Comparison of ENCODE assay signal across 26 mouse cellular contexts in genomic region chr5:117888126-117888525, GRCm38 (mm10).
A peak's percentile ranks its signal among the peaks of the same experiment; 100 is the strongest.
DNase-seq lines count a peak whose midpoint lies in the region; TF ChIP-seq lines count a peak whose summit lies in the region.
"Had no signal": no experiment of that assay in that cellular context is flagged by ENCODE, and none has a peak within 500 bp of the region (broad histone marks: within the 10 kb centered on the region; RNA-seq: fewer than 3 reads in every experiment).

No protein-coding gene starts in this region.

- no peaks in the 10 kb centered on the region for H3K79me2 ChIP-seq in heart, adult 2 months (replicated peaks; ENCODE audit: control insufficient read depth, insufficient read depth, low read length)

- H3K9ac ChIP-seq in heart, adult 2 months (ENCODE audit: low read depth, low read length): no peak overlapping the region
- H3K9ac ChIP-seq: embryonic facial prominence, embryonic 13.5 days; forebrain, embryonic 12.5 days; forebrain, embryonic 15.5 days; heart, embryonic 12.5 days; heart, embryonic 15.5 days; hindbrain, embryonic 13.5 days; intestine, embryonic 15.5 days had no signal

- peak; percentile 9 for DNase-seq in 3T3-L1 (ENCODE audit: low read depth, low spot score)
- DNase-seq in Muller cell, postnatal 12 days (ENCODE audit: inconsistent ontology term): peak; percentile 53
- peak; percentile 67 for DNase-seq in adrenal gland, adult 8-10 months
- DNase-seq in adrenal gland, postnatal 25 days: peak; percentile 24
- DNase-seq in testis, postnatal 10 days (ENCODE audit: low spot score): no peak
- no peak for DNase-seq in lung, postnatal 10 days
- no peak for DNase-seq in left cerebral cortex, adult 18-20 months (ENCODE audit: low spot score in 2 of 2)
- DNase-seq in heart, adult 2 months: no peak
- DNase-seq: cerebellum, adult 11 months; cerebellum, adult 2 months; cerebellum, adult 9-11 months; cerebellum, postnatal 36 days; embryo, embryonic 11 days; gastrocnemius, postnatal 36 days; heart, postnatal 10 days; heart, postnatal 36 days had no signal

- TF ChIP-seq POLR2A in heart, adult 2 months (IDR thresholded peaks at IDR 0.05; ENCODE audit: insufficient read depth, low read depth, low read length): no peak

- no peak for TF ChIP-seq CTCF in heart, adult 2 months (IDR thresholded peaks at IDR 0.05)

- no peak for TF ChIP-seq EP300 in heart, adult 2 months (IDR thresholded peaks at IDR 0.05; ENCODE audit: insufficient read depth, low read depth, low read length)

- WGBS in heart, adult 2 months: 60% methylated on average over 3 of the region's 3 CpGs

- H3K36me3 ChIP-seq in heart, adult 2 months (ENCODE audit: control insufficient read depth, insufficient read depth, low read length): no peaks in the 10 kb centered on the region
- H3K36me3 ChIP-seq: embryonic facial prominence, embryonic 10.5 days; embryonic facial prominence, embryonic 13.5 days; forebrain, embryonic 12.5 days; forebrain, embryonic 15.5 days; heart, embryonic 12.5 days; heart, embryonic 15.5 days; hindbrain, embryonic 10.5 days; hindbrain, embryonic 13.5 days; intestine, embryonic 15.5 days had no signal

- intact Hi-C loops in heart, adult 2 months (cut with DNase I): no loop called here

- 0 out of 2 replicates have a peak, but pooled peaks cover 2% of the 10 kb centered on the region for H3K27me3 ChIP-seq in heart, adult 2 months (ENCODE audit: control insufficient read depth, insufficient read depth, low read length)
- H3K27me3 ChIP-seq: embryonic facial prominence, embryonic 13.5 days; forebrain, embryonic 15.5 days; heart, embryonic 12.5 days; heart, embryonic 15.5 days; hindbrain, embryonic 13.5 days; intestine, embryonic 15.5 days had no signal

- no peak overlapping the region for H3K27ac ChIP-seq in heart, adult 2 months
- H3K27ac ChIP-seq: embryonic facial prominence, embryonic 10.5 days; embryonic facial prominence, embryonic 13.5 days; forebrain, embryonic 12.5 days; forebrain, embryonic 15.5 days; heart, embryonic 15.5 days; hindbrain, embryonic 10.5 days; hindbrain, embryonic 13.5 days; intestine, embryonic 15.5 days had no signal

- no peaks in the 10 kb centered on the region for H3K4me1 ChIP-seq in heart, adult 2 months (ENCODE audit: control insufficient read depth, insufficient read depth, low read length)
- H3K4me1 ChIP-seq: forebrain, embryonic 12.5 days; heart, embryonic 15.5 days; hindbrain, embryonic 13.5 days; intestine, embryonic 15.5 days had no signal

- no peak overlapping the region for H3K4me3 ChIP-seq in heart, adult 2 months
- H3K4me3 ChIP-seq: embryonic facial prominence, embryonic 10.5 days; embryonic facial prominence, embryonic 13.5 days; erythroblast, embryonic 14.5 days; forebrain, embryonic 12.5 days; forebrain, embryonic 15.5 days; heart, embryonic 12.5 days; heart, embryonic 15.5 days; hindbrain, embryonic 10.5 days; hindbrain, embryonic 13.5 days; intestine, embryonic 15.5 days had no signal

Comparison
In these comparisons a context has a peak if more than half of its experiments do, and no peak if none do; other contexts are left out.
1. DNase-seq: peak in 3T3-L1 (single experiment), Muller cell, postnatal 12 days (single experiment), adrenal gland, adult 8-10 months (single experiment) and adrenal gland, postnatal 25 days (single experiment); none in testis, postnatal 10 days (single experiment), lung, postnatal 10 days (single experiment), left cerebral cortex, adult 18-20 months (0 of 2) and heart, adult 2 months (0 of 2).